Mouse (Mus musculus): Measurements from ENCODE around the gene Tnfrsf22. TPM values are rescaled to one million over a fixed set of nuclear protein-coding genes. Genes with fewer than 3 reads are reported as not detected.

Gene Tnfrsf22
- 1.9 TPM for polyA plus RNA-seq (2015; fragmentation: Illumina TruSeq; extraction: RNeasy Lipid Tissue Mini Kit (QIAGEN cat#74804); ENCODE audit: low read depth, low replicate concordance)

DNA sequence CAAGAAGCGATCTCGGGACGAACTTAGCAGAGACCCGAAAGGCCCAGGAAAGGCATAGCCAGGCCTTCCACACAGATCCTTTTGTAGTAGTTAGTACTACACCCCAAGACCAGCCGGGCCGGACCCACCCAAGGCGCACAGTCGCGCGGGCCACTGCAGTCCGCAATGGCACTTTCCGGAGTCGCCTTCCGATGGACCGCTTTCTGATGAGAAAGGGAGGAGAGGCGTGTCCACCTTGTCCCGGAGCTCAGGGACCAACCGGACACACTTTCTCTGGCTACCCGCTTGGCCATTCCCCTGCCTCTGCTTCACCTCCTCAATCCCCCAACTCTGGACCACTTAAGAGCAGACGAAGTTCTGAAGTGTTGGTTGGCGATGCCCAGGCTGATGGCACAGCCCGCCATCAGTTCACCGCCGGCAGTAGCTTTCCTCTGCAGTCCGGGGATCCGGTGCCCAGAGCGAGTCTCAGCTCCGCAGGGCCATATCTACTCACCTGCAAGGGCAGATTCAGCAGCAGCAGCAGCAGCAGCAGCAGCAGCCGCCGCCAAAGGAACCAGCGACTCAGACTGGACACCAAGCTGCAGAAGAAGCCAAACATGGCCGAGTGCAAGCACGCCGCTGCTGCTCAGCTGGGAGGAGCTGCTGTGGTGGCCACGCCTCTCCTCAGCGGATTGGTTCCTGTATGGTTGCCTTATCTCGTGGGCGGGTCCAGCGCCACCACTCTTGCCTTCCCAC is at the start of gene Tnfrsf22:
Gene Tnfrsf22, minus strand, starts transcription at position 628 of the 735 bp plus-strand sequence.

DNA sequence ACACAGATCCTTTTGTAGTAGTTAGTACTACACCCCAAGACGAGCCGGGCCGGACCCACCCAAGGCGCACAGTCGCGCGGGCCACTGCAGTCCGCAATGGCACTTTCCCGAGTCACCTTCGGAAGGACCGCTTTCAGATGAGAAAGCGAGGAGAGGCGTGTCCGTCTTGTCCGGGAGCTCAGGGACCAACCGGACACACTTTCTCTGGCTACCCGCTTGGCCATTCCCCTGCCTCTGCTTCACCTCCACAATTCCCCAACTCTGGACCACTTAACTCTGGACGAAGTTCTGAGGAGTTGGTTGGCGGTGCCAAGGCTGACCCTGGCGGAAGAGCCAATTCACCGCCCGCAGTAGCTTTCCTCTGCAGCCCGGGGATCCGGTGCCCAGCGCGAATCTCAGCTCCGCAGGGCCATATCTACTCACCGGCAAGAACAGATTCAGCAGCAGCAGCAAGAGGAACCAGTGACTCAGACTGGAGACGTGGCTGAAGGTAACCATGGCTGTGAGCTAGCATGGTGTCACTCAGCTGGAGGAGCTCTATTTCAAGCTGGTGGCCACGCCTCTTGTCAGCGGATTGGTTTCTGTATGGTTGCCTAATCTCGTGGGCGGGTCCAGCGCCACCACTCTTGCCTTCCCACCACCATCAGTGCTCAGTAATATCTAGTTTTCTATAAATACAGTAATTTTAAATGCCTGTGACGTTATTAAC is 36.1 kb upstream of the Tnfrsf22 start, which contains the start of gene Tnfrsf23:
Gene Tnfrsf23, minus strand, starts transcription at position 514 of the 709 bp plus-strand sequence.

DNA sequence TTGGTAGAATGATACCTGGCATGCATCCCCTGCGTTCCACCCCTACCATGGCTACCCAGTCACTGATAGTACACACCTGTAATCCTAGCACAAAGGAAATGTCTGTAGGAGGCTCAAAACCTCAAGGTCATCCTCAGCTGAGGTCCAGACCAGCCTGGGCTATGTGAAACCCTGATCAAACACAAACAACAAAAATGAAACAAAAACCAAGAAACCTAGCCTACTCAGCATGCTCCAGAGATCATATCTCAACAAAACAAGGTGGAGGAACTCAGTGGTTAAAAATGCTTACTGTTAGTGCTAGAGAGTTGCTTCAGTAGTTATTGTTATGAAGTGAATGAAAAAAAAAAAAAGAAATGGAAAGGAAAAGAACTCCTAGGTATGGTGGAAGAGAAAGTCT is 20.9 kb downstream of the Tnfrsf22 start, which contains the start of gene Tnfrsf26:
Gene Tnfrsf26, minus strand, starts transcription at position 183 of the 400 bp plus-strand sequence.

DNA sequence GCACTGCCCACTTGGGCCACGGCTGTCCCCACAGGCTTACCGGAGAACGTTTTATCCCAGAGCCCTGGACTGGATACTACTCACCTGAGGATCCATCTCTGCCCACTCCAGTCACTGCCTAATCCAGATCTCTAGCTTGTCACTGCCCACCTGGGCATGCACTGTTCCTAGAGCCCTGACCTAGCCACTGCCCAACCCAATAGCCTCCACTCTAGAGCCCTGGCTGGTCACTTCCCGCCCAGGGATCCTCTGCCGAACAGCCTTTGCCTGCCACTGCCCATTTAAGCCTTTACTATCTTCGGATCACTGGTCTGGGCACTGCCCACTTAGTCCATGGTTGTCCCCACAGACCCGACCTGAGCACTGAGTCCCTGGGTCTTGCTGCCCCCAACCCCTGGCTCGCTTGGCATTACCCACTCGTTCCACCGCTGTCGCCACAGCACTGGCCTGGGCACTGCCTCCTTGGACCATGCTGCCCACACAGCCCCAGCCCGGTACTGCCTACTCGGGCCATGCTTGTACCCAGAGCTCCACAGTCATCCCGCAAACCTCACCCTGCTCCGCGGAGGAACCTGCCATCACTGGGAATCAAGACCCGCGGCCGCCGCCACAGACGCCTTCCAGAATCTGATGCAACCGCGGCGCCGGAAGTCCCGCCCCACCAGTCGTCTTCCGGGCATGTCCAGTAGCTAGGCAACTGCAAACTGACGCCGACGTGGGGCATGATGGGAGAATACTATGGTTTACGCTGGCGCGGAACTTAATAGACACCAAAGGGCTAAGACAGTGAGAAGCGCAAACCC is 49.8 kb downstream of the Tnfrsf22 start, which contains the start of gene Cars:
Gene Cars, minus strand, starts transcription at position 663 of the 803 bp plus-strand sequence.

Other genes with a start within 250 kb of the Tnfrsf22 start
- 12.6 TPM for gene Cdkn1c, start 188.6 kb downstream of the Tnfrsf22 start, polyA plus RNA-seq (2015; fragmentation: Illumina TruSeq; extraction: RNeasy Lipid Tissue Mini Kit (QIAGEN cat#74804); ENCODE audit: low read depth, low replicate concordance)
- 0.59 TPM for gene Slc22a18, start 175.9 kb downstream of the Tnfrsf22 start, polyA plus RNA-seq (2015; fragmentation: Illumina TruSeq; extraction: RNeasy Lipid Tissue Mini Kit (QIAGEN cat#74804); ENCODE audit: low read depth, low replicate concordance)
- not detected for gene Phlda2, start 146.5 kb downstream of the Tnfrsf22 start, polyA plus RNA-seq (2015; fragmentation: Illumina TruSeq; extraction: RNeasy Lipid Tissue Mini Kit (QIAGEN cat#74804); ENCODE audit: low read depth, low replicate concordance)
- 126 TPM for gene Nap1l4, start 100.6 kb downstream of the Tnfrsf22 start, polyA plus RNA-seq (2015; fragmentation: Illumina TruSeq; extraction: RNeasy Lipid Tissue Mini Kit (QIAGEN cat#74804); ENCODE audit: low read depth, low replicate concordance)
- 53.5 TPM for gene Cars, start 49.6 kb downstream of the Tnfrsf22 start, polyA plus RNA-seq (2015; fragmentation: Illumina TruSeq; extraction: RNeasy Lipid Tissue Mini Kit (QIAGEN cat#74804); ENCODE audit: low read depth, low replicate concordance)
- gene Tnfrsf26, start 20.9 kb downstream of the Tnfrsf22 start, polyA plus RNA-seq (2015; fragmentation: Illumina TruSeq; extraction: RNeasy Lipid Tissue Mini Kit (QIAGEN cat#74804); ENCODE audit: low read depth, low replicate concordance): not detected
- 1.4 TPM for gene Tnfrsf23, start 36.2 kb upstream of the Tnfrsf22 start, polyA plus RNA-seq (2015; fragmentation: Illumina TruSeq; extraction: RNeasy Lipid Tissue Mini Kit (QIAGEN cat#74804); ENCODE audit: low read depth, low replicate concordance)
- gene Osbpl5, start 107.3 kb upstream of the Tnfrsf22 start, polyA plus RNA-seq (2015; fragmentation: Illumina TruSeq; extraction: RNeasy Lipid Tissue Mini Kit (QIAGEN cat#74804); ENCODE audit: low read depth, low replicate concordance): 22.6 TPM
- gene Mrgprg, start 117.3 kb upstream of the Tnfrsf22 start, polyA plus RNA-seq (2015; fragmentation: Illumina TruSeq; extraction: RNeasy Lipid Tissue Mini Kit (QIAGEN cat#74804); ENCODE audit: low read depth, low replicate concordance): not detected
- 7.3 TPM for gene Mrgpre, start 134.8 kb upstream of the Tnfrsf22 start, polyA plus RNA-seq (2015; fragmentation: Illumina TruSeq; extraction: RNeasy Lipid Tissue Mini Kit (QIAGEN cat#74804); ENCODE audit: low read depth, low replicate concordance)
- 5.7 TPM for gene Nadsyn1, start 173.2 kb upstream of the Tnfrsf22 start, polyA plus RNA-seq (2015; fragmentation: Illumina TruSeq; extraction: RNeasy Lipid Tissue Mini Kit (QIAGEN cat#74804); ENCODE audit: low read depth, low replicate concordance)
- gene Dhcr7, start 173.5 kb upstream of the Tnfrsf22 start, polyA plus RNA-seq (2015; fragmentation: Illumina TruSeq; extraction: RNeasy Lipid Tissue Mini Kit (QIAGEN cat#74804); ENCODE audit: low read depth, low replicate concordance): 28.8 TPM
- gene Gm498, start 217.2 kb upstream of the Tnfrsf22 start, polyA plus RNA-seq (2015; fragmentation: Illumina TruSeq; extraction: RNeasy Lipid Tissue Mini Kit (QIAGEN cat#74804); ENCODE audit: low read depth, low replicate concordance): not detected